Mouse (Mus musculus) hindbrain, embryonic 15.5 days (tissue): ENCODE measurements around the gene Dexi. TPM values are rescaled to one million over a fixed set of nuclear protein-coding genes. Genes with fewer than 3 reads are reported as not detected.
A peak's percentile ranks its signal among the peaks of the same experiment; 100 is the strongest.

Experiments
- ATAC-seq: fragments of 200-750 bp; cut with Nextera tagmentation; 2 replicates; pipeline ENCODE4 v1.8.0; 2017; ENCODE audit warnings: low read depth, moderate number of reproducible peaks, moderate TSS enrichment; ENCODE audit not compliant: low FRiP score
- H3K27ac ChIP-seq: fragments of 300-500 bp; sonication (generic); replicated peaks from 2 replicates; pipeline ENCODE4 v1.5.1; 2015; ENCODE audit warnings: mild to moderate bottlenecking, inconsistent platforms
- H3K27me3 ChIP-seq: fragments of 300-500 bp; sonication (generic); 2 replicates; pipeline ENCODE4 v1.6.1; 2015; ENCODE audit warnings: control low read depth, inconsistent platforms
- H3K36me3 ChIP-seq: fragments of 300-500 bp; sonication (generic); 2 replicates; pipeline ENCODE4 v1.6.1; 2015; ENCODE audit warnings: control low read depth, inconsistent platforms
- H3K4me1 ChIP-seq: fragments of 300-500 bp; sonication (generic); replicated peaks from 2 replicates; pipeline ENCODE4 v1.6.1; 2015; ENCODE audit warnings: control low read depth, inconsistent platforms
- H3K4me2 ChIP-seq: fragments of 300-500 bp; sonication (generic); 2 replicates; pipeline ENCODE4 v1.6.1; 2015; ENCODE audit warnings: moderate library complexity, mild to moderate bottlenecking, inconsistent platforms
- H3K4me3 ChIP-seq: fragments of 300-500 bp; sonication (generic); 2 replicates; pipeline ENCODE4 v1.5.1; 2015; ENCODE audit warnings: mild to moderate bottlenecking, inconsistent platforms
- H3K9ac ChIP-seq: fragments of 300-500 bp; sonication (generic); 2 replicates; pipeline ENCODE4 v1.6.1; 2015; ENCODE audit warnings: inconsistent platforms
- H3K9me3 ChIP-seq: fragments of 300-500 bp; sonication (generic); 2 replicates; pipeline ENCODE4 v1.6.1; 2016; ENCODE audit warnings: control low read depth, inconsistent platforms
- WGBS: fragments of 180-500 bp; shearing (Covaris S2); methylation state at CpG from one replicate; pipeline ENCODE4 v1.1.7; 2015; 5-methylcytosine and 5-hydroxymethylcytosine counted together
- polyA plus RNA-seq: library from polyadenylated mRNA; unstranded; fragments of >200 nt; fragmentation: Nextera tagmentation; extraction: Ambion mirVana; gene quantifications from 2 replicates; pipeline ENCODE4 v1.2.1, GENCODE M21; 2015

Dexi gene
- polyA plus RNA-seq, 1 experiment from 2014 or later = 19.3 TPM

DNA sequence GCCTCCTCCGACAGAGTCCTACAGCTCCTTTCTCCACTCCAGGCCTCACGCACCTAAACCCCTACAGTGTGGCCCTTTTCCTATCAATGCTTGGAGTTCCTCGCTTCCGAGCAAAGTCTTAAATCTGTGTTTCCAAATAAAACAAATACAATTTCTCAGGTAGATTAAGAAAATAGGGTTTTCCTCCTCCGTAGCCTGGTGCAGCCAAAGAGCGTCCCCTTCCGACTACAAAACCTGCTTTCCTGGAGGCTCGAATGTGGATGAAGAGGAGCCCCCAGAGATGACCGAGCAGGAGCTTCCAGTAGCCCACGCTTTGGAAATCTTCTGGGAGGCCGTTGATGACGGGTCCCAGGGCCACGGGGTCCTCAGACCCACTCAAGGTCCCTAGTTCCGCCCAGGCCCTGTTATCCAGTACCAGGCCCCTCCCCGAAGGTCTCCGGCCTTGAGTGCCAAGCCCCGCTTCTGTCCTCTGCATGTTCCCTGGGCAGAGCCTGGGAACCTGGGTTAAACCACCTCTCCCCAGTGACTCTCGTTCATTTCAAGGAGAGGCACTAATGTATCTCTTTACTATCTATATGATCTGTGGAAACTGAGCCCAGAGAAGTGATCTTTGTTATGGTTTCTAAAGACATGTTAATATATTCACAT, 52.2 kb downstream of the Dexi start:
- Histone ChIP-seq H3K27ac (no peak overlapping the region), H3K9me3 (no peaks in the 10 kb centered on the region), H3K4me1 (0 out of 2 replicates have a peak, but pooled peaks cover 5% of the 10 kb centered on the region), H3K9ac (no peak overlapping the region), H3K36me3 (no peaks in the 10 kb centered on the region), H3K27me3 (peaks cover 8% of the 10 kb centered on the region; the same call in 1 of the 2 replicates), H3K4me2 (no peak overlapping the region), H3K4me3 (no peak overlapping the region)
- ATAC-seq = no peak
- WGBS = 85% methylated on average over 18 of the region's 18 CpGs

DNA sequence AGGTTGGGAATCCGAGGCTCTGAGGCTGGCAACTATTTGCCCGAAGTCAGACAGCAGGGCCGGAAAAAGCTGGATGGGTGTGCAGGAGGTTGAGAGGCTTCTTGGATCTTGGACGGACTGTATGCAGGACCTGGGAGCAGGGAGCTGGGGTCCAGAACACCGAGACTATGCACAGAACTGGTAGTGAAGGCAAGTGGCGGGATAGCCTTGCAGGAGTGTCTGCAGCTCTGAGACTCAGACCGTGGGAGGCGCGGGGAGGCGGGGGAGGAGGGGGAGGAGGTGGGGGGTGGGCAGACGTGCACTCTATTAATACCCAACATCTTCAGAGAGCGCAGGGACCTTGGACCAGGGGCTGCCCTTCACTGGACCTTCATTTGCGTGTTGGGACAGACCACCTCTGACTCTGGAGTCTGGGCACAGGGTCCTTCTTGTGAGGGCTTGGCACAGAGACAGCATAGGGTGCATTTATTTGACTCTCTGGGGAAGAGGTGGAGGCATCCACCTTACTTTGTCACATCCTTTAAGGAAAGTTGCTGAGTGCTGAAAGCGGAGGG, 52.9 kb downstream of the Dexi start:
- Histone ChIP-seq H3K27me3 (peaks cover 8% of the 10 kb centered on the region; the same call in 1 of the 2 replicates), H3K27ac (no peak overlapping the region), H3K4me3 (no peak overlapping the region), H3K9ac (no peak overlapping the region), H3K4me2 (peak overlapping the region; percentile 34), H3K36me3 (no peaks in the 10 kb centered on the region), H3K9me3 (no peaks in the 10 kb centered on the region), H3K4me1 (0 out of 2 replicates have a peak, but pooled peaks cover 5% of the 10 kb centered on the region)
- WGBS = 27% methylated on average over 12 of the region's 14 CpGs
- no peak for ATAC-seq

- Histone ChIP-seq H3K27ac (no peak overlapping the region), H3K36me3 (no peaks in the 10 kb centered on the region), H3K27me3 (peaks cover 8% of the 10 kb centered on the region; the same call in 1 of the 2 replicates), H3K9me3 (no peaks in the 10 kb centered on the region), H3K4me2 (peak overlapping the region; percentile 34), H3K4me3 (no peak overlapping the region), H3K9ac (no peak overlapping the region), H3K4me1 (0 out of 2 replicates have a peak, but pooled peaks cover 5% of the 10 kb centered on the region)
- WGBS = 19% methylated on average over 9 of the region's 9 CpGs
- ATAC-seq = no peak
Measured at GRCm38 (mm10) chr16:10489483-10489882, 53.4 kb downstream of the Dexi start.

DNA sequence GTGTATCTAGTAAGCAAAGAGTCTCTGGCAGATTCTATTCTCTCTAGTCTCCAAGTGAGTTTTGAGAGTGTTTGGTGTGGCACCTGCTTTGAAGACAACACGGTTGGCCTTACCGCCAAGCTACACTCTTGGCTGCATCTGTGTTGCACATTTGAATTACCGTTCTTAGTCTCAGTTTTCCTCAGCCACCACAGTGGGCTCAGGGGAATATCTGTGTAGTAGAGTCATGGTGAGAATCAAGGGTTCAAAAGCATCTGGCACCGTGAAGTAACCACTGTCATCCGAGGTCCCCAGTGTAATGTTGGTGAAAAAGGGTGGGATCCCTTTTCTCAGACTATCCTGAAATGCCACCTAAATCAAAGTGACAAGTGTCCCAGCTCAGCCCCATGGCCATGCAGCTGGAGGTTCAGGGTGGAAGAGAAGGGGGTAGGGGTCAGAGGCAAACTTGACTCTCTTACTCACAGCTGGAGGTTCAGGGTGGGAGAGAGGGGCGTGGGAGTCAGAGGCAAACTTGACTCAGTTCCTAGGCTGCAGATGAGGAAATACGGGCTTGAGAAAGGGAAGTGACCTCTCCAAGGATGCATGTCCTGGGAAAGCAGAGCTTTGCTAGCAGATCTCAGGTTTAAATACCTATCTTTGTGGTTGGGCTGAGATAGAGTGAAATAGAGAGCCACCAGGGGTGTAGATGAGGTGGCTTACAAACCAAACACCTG, 53.9 kb downstream of the Dexi start:
- WGBS = 92% methylated on average over 7 of the region's 7 CpGs
- Histone ChIP-seq H3K27ac (no peak overlapping the region), H3K4me3 (no peak overlapping the region), H3K36me3 (no peaks in the 10 kb centered on the region), H3K9ac (no peak overlapping the region), H3K9me3 (no peaks in the 10 kb centered on the region), H3K4me1 (0 out of 2 replicates have a peak, but pooled peaks cover 5% of the 10 kb centered on the region), H3K4me2 (no peak overlapping the region), H3K27me3 (peaks cover 8% of the 10 kb centered on the region; the same call in 1 of the 2 replicates)
- ATAC-seq = no peak

- no peak overlapping the region for H3K4me2 ChIP-seq
- H3K4me1 ChIP-seq = 0 out of 2 replicates have a peak, but pooled peaks cover 5% of the 10 kb centered on the region
- peaks cover 8% of the 10 kb centered on the region; the same call in 1 of the 2 replicates for H3K27me3 ChIP-seq
- no peak overlapping the region for H3K9ac ChIP-seq
- H3K4me3 ChIP-seq = no peak overlapping the region
- no peaks in the 10 kb centered on the region for H3K9me3 ChIP-seq
- H3K36me3 ChIP-seq = no peaks in the 10 kb centered on the region
- 94% methylated on average over 8 of the region's 8 CpGs for WGBS
- no peak overlapping the region for H3K27ac ChIP-seq
- no peak for ATAC-seq
Measured at GRCm38 (mm10) chr16:10487895-10488493, 54.9 kb downstream of the Dexi start.

- ATAC-seq = no peak
- WGBS = 69% methylated on average over 3 of the region's 3 CpGs
- no peak overlapping the region for H3K4me2 ChIP-seq
- H3K9me3 ChIP-seq = no peaks in the 10 kb centered on the region
- peaks cover 8% of the 10 kb centered on the region; the same call in 1 of the 2 replicates for H3K27me3 ChIP-seq
- no peak overlapping the region for H3K9ac ChIP-seq
- 0 out of 2 replicates have a peak, but pooled peaks cover 5% of the 10 kb centered on the region for H3K4me1 ChIP-seq
- H3K27ac ChIP-seq = no peak overlapping the region
- H3K36me3 ChIP-seq = no peaks in the 10 kb centered on the region
- H3K4me3 ChIP-seq = no peak overlapping the region
Measured at GRCm38 (mm10) chr16:10486993-10487392, 55.9 kb downstream of the Dexi start.

GRCm38 (mm10) chr16:10482343-10482742, 60.5 kb downstream of the Dexi start:
- H3K4me3 ChIP-seq = no peak overlapping the region
- no peaks in the 10 kb centered on the region for H3K27me3 ChIP-seq
- H3K27ac ChIP-seq = no peak overlapping the region
- WGBS = 66% methylated on average over 4 of the region's 4 CpGs
- no peaks in the 10 kb centered on the region for H3K36me3 ChIP-seq
- no peaks in the 10 kb centered on the region for H3K9me3 ChIP-seq
- H3K9ac ChIP-seq = no peak overlapping the region
- H3K4me2 ChIP-seq = no peak overlapping the region
- no peaks in the 10 kb centered on the region for H3K4me1 ChIP-seq
- ATAC-seq = no peak

- Histone ChIP-seq H3K36me3 (no peaks in the 10 kb centered on the region), H3K9me3 (no peaks in the 10 kb centered on the region), H3K27me3 (no peaks in the 10 kb centered on the region), H3K9ac (no peak within 1 kb of the TSS), H3K4me3 (no peak within 1 kb of the TSS), H3K4me1 (no peaks in the 10 kb centered on the region), H3K27ac (no peak within 1 kb of the TSS), H3K4me2 (no peak within 1 kb of the TSS)
- ATAC-seq = no peak
- WGBS = 79% methylated on average over 5 of the region's 5 CpGs
Measured at GRCm38 (mm10) chr16:10479857-10480256, 63.0 kb downstream of the Dexi start, which contains the start of gene Ciita. Gene Ciita, plus strand, starts transcription at chr16:10480059.

DNA sequence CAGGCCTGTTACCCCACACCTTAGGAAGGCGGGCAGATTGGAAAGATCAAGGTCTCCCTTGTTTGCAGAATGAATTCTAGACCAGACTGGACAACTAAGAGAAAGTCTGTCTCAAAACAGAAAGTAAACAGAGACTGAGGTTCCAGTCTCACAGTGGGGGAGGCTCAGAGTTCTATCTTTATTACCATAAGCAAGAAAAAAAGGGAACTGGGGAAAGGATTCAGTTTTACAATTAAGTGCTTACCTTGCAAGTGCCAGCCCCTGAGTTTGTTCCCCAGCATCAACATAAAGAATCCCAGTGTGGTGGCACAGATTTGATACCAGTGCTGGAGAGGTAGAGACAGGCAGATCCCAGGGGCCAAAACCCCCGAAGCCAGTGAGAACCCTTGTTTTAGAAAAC, 66.9 kb downstream of the Dexi start:
- Histone ChIP-seq H3K4me2 (no peak overlapping the region), H3K36me3 (no peaks in the 10 kb centered on the region), H3K4me3 (no peak overlapping the region), H3K9me3 (no peaks in the 10 kb centered on the region), H3K4me1 (no peaks in the 10 kb centered on the region), H3K27me3 (no peaks in the 10 kb centered on the region), H3K9ac (no peak overlapping the region), H3K27ac (no peak overlapping the region)
- no peak for ATAC-seq
- 76% methylated on average over 2 of the region's 2 CpGs for WGBS

- H3K27ac ChIP-seq = no peak overlapping the region
- no peaks in the 10 kb centered on the region for H3K36me3 ChIP-seq
- H3K9ac ChIP-seq = no peak overlapping the region
- no peaks in the 10 kb centered on the region for H3K9me3 ChIP-seq
- no peak overlapping the region for H3K4me3 ChIP-seq
- H3K4me2 ChIP-seq = no peak overlapping the region
- no peaks in the 10 kb centered on the region for H3K27me3 ChIP-seq
- 85% methylated on average over 3 of the region's 3 CpGs for WGBS
- no peaks in the 10 kb centered on the region for H3K4me1 ChIP-seq
- no peak for ATAC-seq
Measured at GRCm38 (mm10) chr16:10474956-10475355, 67.9 kb downstream of the Dexi start.

DNA sequence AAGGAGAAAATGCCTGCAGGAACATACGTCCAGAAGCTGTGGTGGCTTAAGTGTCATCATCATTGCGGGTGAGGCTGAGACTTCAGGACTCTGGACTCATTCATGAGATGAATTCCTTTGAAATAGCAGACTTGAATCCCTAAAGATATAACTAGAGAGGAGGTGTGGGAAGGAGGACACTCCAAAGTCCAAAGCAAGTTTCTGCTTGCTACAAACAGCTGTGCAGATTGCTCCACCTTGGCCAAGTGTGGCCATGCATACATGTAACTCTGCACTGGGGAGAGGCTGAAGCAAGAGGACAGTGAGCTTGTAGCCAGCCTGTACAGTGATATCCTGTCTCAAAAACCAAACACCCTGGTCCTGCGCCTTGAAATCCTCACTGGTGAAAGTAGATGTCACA, 70.9 kb downstream of the Dexi start:
- no peak overlapping the region for H3K27ac ChIP-seq
- no peak for ATAC-seq
- H3K9me3 ChIP-seq = no peaks in the 10 kb centered on the region
- H3K4me3 ChIP-seq = no peak overlapping the region
- no peaks in the 10 kb centered on the region for H3K36me3 ChIP-seq
- 90% methylated on average over 3 of the region's 3 CpGs for WGBS
- H3K9ac ChIP-seq = no peak overlapping the region
- H3K27me3 ChIP-seq = no peaks in the 10 kb centered on the region
- H3K4me1 ChIP-seq = no peaks in the 10 kb centered on the region
- no peak overlapping the region for H3K4me2 ChIP-seq

DNA sequence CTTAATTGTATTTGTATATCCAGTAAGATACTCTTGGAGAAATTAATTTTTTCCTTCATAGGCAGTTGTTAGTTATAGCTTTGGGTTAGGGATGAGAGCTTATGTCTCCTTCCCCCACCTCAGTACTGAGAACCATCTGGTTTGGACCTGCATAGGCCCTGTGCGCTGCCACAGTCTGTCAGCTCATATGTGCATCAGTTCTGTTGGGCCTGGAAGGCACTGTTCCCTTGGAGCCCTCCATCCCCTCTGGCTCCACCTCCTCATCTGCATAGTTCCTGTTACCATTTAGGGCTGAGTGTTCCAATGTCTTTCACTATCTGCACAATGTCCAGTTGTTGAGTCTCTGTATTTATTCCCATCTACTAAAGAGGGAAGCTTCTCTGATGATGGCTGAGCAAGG, 74.7 kb downstream of the Dexi start:
- no peak overlapping the region for H3K9ac ChIP-seq
- H3K27ac ChIP-seq = no peak overlapping the region
- ATAC-seq = no peak
- no peaks in the 10 kb centered on the region for H3K9me3 ChIP-seq
- H3K4me3 ChIP-seq = no peak overlapping the region
- WGBS = 76% methylated on average over 1 of the region's 1 CpGs
- no peaks in the 10 kb centered on the region for H3K27me3 ChIP-seq
- H3K4me1 ChIP-seq = no peaks in the 10 kb centered on the region
- H3K36me3 ChIP-seq = no peaks in the 10 kb centered on the region
- H3K4me2 ChIP-seq = no peak overlapping the region
